Mouse (Mus musculus) ovary, postnatal 36 days (tissue): ENCODE measurements around the gene Zfp663.

Experiments used
- DNase-seq: peaks from one replicate; pipeline ENCODE4 v3.0.0; 2022; ENCODE audit warnings: low spot score, mixed read lengths

Gene Zfp663

DNA sequence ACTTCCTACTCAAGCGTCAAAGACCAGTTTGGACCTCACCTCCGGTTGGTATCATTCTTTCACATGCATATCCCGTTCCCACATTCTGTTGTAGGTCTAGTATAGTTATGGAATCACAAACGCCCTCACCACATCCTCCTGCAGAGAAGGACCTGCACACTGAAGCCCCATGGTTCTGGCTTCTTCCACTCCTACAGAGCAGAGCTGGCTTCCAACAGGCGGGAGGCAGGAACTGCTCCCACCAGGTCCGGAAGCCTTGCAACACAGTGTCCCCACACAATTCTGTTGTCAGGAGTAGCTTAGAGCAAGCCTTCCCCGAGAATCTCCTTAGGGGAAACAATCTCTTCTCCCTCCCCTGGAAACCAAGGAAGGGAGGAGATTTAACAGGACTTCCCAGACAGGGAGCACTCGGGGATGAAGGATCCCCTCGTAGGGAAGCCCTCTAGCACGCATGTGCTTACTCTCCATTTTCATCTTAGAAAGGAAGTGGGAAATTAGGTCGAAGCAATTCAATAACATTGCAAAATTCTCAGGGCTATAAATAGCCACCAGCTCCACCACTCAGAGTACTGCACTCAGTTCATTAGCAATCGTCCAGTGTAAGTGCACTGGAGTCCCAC is 47.9 kb downstream of the Zfp663 start:
- no peak for DNase-seq

DNA sequence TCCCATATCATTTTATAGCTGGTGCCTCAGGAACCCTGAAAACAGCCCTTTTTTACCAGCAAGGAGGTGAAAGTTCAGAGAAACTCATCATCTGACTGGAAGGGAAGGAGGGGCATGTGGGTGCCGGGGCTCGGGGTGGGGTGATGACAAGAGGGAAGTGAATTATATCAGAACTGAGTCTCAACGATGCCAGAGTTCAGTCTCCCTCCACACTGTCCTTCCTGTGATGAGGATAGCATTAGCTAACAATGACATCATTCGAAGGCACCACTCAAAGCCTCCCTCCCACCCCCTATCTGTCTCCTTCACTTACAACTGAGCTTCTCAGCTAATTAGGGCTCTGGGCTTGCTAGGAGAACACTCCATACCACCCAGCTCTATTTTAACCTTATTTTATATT is 49.0 kb downstream of the Zfp663 start:
- DNase-seq: no peak

DNA sequence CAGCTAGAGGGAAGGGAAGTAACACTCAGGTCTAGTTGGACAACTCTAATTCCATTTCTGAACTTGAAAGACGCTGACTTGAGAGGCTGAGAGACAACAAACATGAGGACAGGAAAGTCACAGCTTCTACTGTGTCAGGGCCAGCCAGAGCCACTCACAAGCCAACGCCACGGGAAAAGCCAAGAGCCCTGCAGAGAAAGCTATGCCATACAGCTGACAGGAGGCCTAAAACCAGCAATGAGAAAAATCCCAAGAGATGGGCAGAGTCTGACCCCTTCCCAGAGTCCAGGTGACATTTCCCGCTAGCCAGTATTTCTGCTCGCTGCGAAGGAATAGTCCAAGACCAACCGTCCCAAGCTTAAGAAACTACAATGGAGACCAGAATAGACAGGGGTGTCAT is 49.6 kb downstream of the Zfp663 start:
- DNase-seq: no peak

DNA sequence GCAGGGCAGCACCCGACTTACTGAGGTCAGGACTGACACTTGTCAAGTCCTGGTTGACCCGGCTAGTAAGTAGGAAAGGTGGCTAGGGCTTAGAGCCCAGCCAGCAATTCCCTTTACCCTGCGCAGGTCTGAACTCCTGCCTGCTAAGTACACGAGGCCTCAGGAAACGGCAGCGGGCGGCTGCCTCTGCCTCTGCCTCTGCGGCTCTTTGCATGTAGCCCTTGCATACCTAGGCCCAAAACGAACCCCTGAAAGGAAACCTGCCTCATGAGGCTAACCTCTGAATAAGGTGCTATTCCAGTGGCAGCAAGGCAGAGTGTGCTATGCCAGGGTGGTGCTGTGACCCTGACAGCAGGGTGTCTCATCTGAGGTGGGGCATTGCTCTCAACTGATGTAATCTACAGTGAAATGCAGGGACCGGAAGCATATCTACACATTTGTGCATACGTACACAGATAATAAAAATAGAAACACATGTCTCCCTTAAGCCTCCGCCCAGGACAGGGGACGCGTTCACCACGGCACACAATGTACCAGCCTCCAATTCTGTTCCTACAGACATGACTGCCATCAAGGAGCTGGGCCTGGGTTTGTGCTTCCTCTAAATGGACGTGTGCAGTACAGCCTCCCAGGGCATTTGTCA is 50.8 kb downstream of the Zfp663 start:
- no peak for DNase-seq

DNA sequence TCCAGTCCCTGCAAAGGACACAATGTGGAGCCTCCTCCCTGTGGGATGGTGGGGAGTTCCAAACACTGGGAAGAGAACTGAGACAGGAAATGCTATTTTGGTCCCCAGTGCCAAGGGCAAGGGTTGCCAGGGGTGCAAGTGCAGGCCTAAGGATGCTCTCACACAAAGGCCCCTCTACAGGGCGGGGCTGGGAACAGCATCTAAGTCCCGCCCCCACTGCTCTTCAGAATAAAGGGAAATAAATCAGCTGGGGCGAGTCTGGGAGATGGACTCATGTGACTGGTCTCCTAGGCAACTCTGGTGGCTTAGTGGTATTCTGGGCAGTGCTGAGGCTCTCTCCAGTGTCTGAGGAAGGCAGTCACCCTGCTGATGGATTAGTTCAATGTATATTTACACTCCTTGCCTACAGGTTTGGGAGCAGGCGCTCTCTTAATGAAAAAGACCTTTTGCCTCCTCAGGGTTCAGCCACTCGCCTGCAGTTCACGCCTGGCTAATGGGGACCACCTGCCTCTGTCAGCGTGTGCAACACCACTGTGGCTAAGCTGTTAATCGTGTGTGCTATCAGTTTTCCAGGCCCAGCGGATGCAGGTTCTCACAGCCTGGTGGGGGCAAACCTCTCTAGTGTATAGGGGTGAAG is 51.6 kb downstream of the Zfp663 start:
- no peak for DNase-seq

DNA sequence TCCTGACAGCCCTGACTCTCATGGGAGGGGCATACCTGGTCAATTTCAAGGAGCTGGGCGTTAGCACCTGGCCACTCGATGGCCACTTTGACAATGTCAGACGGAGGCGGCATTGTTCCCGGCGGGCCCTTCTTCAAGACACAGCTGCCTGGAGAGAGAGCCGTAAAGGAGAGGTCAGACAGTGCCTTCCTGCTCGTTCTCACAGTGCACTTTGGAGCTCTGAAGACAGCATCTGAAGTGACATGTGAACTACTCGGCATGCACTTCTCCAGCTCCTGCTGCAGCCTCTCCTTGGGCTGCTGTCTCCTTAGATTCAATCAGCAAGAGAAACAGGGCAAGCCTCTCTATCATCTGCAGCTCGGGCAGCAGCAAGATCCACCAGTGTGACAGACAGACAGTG is 52.3 kb downstream of the Zfp663 start:
- DNase-seq: no peak

DNA sequence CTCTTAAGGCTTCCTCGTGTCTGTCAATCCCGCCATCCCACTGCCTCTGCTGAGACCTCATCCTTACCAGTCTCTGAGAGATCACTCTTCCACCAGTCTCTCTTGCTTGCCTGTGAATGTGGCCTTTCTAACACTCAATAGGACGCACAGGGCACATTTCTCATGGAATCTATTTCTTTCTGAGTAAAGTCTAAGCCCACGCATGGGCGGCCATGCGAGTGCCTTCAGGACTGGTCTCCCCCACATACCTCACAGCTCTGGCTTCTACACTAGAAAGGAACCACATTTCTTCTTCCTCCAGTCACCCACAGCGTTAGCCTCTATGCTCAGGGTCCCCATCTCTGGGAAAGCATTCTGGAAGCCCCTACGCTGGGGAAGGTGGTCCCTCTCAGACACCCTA is 54.3 kb downstream of the Zfp663 start:
- no peak for DNase-seq

DNA sequence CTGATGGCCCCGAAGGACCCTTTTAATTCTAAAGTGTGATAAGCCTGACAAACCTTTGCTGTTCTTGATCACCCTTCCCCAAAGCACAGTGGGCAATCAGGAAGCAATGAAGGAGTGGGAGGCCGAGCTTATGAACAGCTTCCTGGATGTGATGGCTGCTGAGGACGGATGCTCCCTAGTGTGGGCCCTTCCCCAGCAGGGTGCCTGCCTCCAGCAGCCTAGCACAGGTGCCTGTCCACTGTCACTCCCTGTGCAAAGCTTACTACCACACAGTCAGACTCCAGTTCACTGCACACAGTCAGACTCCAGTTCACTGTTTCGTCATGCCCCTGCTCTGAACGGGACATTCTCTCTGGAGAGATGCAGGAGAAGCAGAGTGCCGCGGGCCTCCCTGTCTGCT is 56.1 kb downstream of the Zfp663 start:
- no peak for DNase-seq

DNA sequence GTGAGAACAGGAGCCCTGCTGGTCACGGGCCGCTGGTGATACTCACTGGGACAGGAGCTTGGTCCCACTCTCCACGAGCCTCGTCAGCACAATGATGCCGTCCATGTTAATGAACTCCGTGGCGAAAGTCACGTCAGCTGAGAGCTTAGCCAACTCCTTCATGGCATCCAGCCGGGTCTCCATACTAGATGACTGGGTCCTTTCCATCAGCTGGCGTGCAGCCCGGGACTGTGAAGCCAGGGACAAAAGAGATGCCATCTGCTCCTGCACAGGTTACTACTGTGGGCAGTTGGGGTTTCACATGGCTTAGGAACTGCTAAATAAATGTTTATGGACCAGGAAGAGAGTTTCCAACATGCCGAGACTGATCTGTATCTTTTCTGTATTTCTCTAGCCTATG is 57.0 kb downstream of the Zfp663 start:
- DNase-seq: no peak

DNA sequence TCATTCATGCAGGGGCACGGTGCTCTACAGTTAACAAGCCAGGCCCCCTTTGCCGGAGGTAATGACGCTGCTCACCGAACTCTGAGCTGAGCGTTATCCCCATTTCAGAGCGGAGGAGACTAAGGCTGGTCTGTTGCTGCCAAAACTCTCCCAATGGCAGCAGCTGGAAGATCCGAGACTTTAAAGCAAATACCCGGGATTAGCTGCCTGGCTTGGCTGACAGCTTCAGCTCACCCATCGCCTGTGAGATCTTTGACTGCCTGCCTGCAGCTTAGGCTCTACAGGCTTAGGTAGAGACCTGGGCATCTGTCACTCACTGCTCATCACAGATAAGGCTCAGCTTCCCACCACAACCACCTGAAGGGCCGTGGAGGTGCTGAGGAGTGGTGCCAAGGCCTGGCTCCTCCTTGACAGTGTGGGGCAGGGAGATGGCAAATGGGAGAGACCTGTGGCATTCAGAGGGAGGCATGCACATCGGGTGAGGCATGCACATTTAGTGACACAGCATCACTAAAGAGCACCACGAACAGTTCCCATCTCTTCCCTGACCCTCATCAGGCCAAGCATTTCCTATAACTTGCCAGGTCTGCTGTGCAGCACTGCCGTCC is 57.6 kb downstream of the Zfp663 start:
- no peak for DNase-seq

DNA sequence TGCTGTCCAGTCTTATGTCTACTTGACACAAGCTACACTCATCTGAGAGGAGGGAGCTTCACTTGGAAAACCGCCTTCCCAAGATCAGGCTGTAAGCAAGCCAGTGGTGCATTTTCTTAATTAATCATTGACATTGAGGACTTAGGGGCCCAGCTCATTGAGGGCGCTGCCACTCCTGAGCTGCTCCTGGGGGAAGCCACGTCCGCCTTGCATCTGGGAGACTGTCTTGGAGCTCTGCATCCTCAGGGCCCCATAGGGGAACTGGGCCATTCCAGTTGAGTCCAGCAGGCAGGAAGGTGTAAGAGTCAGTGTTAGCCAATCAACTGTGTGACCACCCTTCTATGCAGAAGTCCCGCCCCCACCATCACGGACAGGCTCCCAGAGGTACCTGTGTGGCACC is 60.7 kb downstream of the Zfp663 start:
- DNase-seq: no peak

DNA sequence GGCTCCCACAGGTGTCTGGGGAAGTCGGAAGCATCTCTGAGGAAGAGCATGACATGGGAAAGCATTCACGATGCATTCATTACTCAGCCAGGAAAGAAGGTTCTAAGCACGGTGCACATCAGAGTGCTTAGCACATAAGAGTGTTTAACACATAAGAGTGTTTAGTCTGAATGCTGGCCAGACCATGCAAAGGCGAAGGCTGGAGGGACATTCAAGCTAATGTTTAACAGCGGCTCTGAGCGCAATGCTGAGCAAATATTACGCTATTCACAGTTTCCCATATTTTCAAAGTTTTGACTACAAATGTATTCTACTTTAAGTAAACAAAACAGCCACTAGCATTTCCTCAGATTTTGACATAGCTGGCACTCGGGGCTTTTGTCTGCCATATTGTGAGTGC is 63.1 kb downstream of the Zfp663 start:
- DNase-seq: no peak

DNA sequence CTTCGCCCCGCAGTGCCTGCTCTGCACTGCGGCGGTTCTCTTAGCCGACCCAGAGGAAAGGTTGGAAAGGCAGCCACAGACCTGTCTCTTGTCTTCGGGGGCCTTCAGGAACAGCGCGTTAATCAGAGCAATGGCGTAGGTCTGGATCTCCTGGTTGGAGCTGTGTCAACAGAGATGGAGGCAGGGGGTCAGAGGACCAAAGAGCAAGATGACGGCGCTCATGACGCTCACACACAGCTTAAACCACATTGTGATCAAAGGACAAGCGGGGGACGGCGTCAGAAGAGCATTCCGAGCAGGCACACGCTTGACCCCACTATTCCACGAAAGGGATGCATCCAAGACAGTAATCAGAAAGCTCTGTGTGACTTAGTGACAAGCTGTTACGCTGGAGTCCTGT is 63.7 kb downstream of the Zfp663 start:
- DNase-seq: no peak

DNA sequence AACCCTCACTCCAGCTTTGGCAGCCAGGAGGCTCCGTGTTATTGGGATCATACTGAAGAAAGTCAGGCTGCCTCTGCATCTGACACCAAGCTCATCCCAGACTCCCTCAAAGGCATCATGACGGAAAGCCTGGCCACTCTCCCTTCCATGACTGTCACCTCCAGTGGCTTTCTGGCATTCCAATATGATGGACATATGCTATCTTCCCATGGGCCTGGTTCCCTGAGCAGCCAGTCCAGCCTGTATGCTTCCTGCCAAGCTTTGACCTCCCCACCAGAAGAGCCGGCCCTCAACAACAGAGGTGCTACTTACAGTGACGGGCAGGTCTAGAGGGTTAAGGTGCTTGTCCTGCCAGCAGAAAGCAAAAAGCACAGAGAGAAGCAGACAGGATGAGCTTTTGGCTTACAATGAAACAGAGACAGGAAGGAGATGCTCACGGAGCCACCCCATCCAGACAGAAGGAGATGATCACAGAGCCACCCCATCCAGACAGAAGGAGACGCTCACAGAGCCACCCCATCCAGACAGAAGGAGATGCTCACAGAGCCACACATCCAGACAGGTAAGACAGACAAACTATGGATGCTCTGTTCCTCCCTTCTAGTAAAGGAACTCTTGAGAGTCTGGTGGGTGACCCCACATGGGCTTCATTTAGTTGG is 65.0 kb downstream of the Zfp663 start:
- no peak for DNase-seq

DNA sequence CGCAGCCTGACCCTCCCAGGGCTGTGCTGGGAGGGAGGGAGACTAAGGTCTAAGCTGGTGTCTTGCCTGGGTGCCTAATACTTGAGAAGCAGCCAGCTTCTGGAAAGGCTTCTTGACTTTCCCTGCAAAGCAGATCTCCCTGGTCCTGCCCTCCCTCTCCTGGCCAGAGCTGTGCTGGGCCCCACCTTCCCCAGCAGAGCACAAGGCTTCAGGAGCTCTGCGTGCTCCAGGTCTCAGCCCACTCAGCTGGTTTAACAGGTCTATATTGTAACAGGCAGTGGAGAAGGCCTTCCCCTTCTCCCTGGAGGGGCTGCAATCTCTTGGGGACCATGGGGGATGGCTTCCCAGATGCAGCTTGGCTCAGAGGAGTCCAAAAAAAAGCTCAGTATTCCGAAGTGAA is 67.1 kb downstream of the Zfp663 start:
- no peak for DNase-seq
